Mouse (Mus musculus) thymus, adult 2 months (tissue): Measurements from ENCODE around the gene Zglp1.

Experiments used
- CTCF ChIP-seq: fragments of 200-500 bp; IDR thresholded peaks from 2 replicates; pipeline ENCODE4 v1.5.1; 2012; ENCODE audit warnings: mild to moderate bottlenecking, control low read depth, low read length, moderate library complexity, borderline replicate concordance; ENCODE audit not compliant: control insufficient read depth, poor library complexity, insufficient read depth; ENCODE audit errors: extremely low read depth
- POLR2A ChIP-seq: fragments of 200-500 bp; IDR thresholded peaks from 2 replicates; pipeline ENCODE4 v1.6.1; 2012; ENCODE audit warnings: mild to moderate bottlenecking, low read length, control low read depth, moderate library complexity; ENCODE audit not compliant: control insufficient read depth, poor library complexity, insufficient read depth; ENCODE audit errors: extremely low read depth

DNA sequence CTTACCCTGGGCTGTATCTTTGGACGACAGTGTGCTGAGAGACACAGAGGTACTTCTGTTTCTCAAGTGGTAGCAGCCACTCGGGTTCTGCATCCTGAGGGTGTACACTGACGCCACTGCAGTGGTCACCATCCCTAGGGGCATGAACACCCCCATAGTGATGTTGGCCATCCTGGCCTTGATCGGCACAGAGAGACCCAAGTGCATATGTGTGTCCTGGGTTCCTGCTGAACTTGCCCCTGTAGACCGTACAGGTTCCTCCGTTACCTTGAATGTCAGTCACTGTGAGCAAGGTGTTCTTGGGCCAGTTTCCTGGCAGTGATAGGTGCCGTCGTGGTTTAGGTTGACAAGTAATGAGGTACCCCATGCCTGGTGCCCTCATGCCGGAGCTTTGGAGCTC, 26.5 kb upstream of the Zglp1 start:
- TF ChIP-seq POLR2A: no peak
- no peak for TF ChIP-seq CTCF
